Mouse (Mus musculus) embryonic facial prominence, embryonic 10.5 days (tissue): ENCODE measurements around the gene Zc3h12a. TPM values are rescaled to one million over a fixed set of nuclear protein-coding genes. Genes with fewer than 3 reads are reported as not detected.

Experiments used
- DNase-seq: peaks from one replicate; pipeline ENCODE4 v3.0.0-alpha.2; 2017; ENCODE audit warnings: low spot score
- H3K27ac ChIP-seq: fragments of 300-500 bp; sonication (generic); replicated peaks from 2 replicates; pipeline ENCODE4 v1.5.1; 2016; ENCODE audit warnings: mild to moderate bottlenecking
- H3K27me3 ChIP-seq: fragments of 300-500 bp; sonication (generic); replicated peaks from 2 replicates; pipeline ENCODE4 v1.6.1; 2016; ENCODE audit warnings: low read depth, mild to moderate bottlenecking; ENCODE audit not compliant: poor library complexity, severe bottlenecking
- H3K36me3 ChIP-seq: fragments of 300-500 bp; sonication (generic); replicated peaks from 2 replicates; pipeline ENCODE4 v1.6.1; 2016; ENCODE audit warnings: mild to moderate bottlenecking, moderate library complexity
- H3K4me1 ChIP-seq: fragments of 300-500 bp; sonication (generic); 2 replicates; pipeline ENCODE4 v1.6.1; 2016
- H3K4me3 ChIP-seq: fragments of 300-500 bp; sonication (generic); 2 replicates; pipeline ENCODE4 v1.5.1; 2016; ENCODE audit warnings: mild to moderate bottlenecking, moderate library complexity
- H3K9me3 ChIP-seq: fragments of 300-500 bp; sonication (generic); 2 replicates; pipeline ENCODE4 v1.6.1; 2016; ENCODE audit warnings: mild to moderate bottlenecking
- WGBS: fragments of 180-500 bp; shearing (Covaris S2); methylation state at CpG from one replicate; pipeline ENCODE4 v1.1.7; 2016; 5-methylcytosine and 5-hydroxymethylcytosine counted together
- polyA plus RNA-seq: library from polyadenylated mRNA; unstranded; fragments of >200 nt; fragmentation: Nextera tagmentation; extraction: Ambion mirVana; gene quantifications from 2 replicates; pipeline ENCODE4 v1.2.1, GENCODE M21; 2016

The Zc3h12a gene
- 0.49 and 0.64 TPM in 2 replicates for polyA plus RNA-seq

GRCm38 (mm10) chr4:125127305-125128084, at the start of gene Zc3h12a:
TSS of gene Zc3h12a (minus strand) at chr4:125127840.
- peak within 1 kb of the TSS; percentile 82 for H3K4me3 ChIP-seq
- WGBS, result 2% methylated on average over 62 of the region's 62 CpGs
- peak; percentile 91 for DNase-seq
- peak within 1 kb of the TSS; percentile 65; the same call in 1 of the 2 replicates for H3K27ac ChIP-seq
- peaks cover 51% of the 10 kb centered on the region for H3K27me3 ChIP-seq
- H3K4me1 ChIP-seq, result peaks cover 51% of the 10 kb centered on the region
- H3K9me3 ChIP-seq, result no peaks in the 10 kb centered on the region
- no peaks in the 10 kb centered on the region for H3K36me3 ChIP-seq

- Histone ChIP-seq H3K4me1 (peaks cover 26% of the 10 kb centered on the region), H3K27me3 (no peaks in the 10 kb centered on the region), H3K9me3 (no peaks in the 10 kb centered on the region), H3K36me3 (no peaks in the 10 kb centered on the region), H3K27ac (no peak overlapping the region), H3K4me3 (no peak overlapping the region)
- peak; percentile 45 for DNase-seq
- 35% methylated on average over 13 of the region's 13 CpGs for WGBS
These were observed 49.1 kb upstream of the Zc3h12a start for GRCm38 (mm10) chr4:125176639-125177165.

- WGBS, result 87% methylated on average over 5 of the region's 5 CpGs
- Histone ChIP-seq H3K27me3 (no peaks in the 10 kb centered on the region), H3K27ac (no peak overlapping the region), H3K4me1 (peaks cover 26% of the 10 kb centered on the region), H3K9me3 (no peaks in the 10 kb centered on the region), H3K4me3 (no peak overlapping the region), H3K36me3 (no peaks in the 10 kb centered on the region)
- DNase-seq, result no peak
These were observed 48.5 kb upstream of the Zc3h12a start for GRCm38 (mm10) chr4:125176190-125176589.

GRCm38 (mm10) chr4:125175591-125175990, 48.0 kb upstream of the Zc3h12a start:
- 89% methylated on average over 2 of the region's 2 CpGs for WGBS
- no peak overlapping the region for H3K4me3 ChIP-seq

GRCm38 (mm10) chr4:125174516-125175185, 47.0 kb upstream of the Zc3h12a start:
- H3K27ac ChIP-seq, result no peak overlapping the region
- no peaks in the 10 kb centered on the region for H3K27me3 ChIP-seq
- peak; percentile 34 for DNase-seq
- WGBS, result 69% methylated on average over 5 of the region's 5 CpGs
- H3K36me3 ChIP-seq, result no peaks in the 10 kb centered on the region
- no peaks in the 10 kb centered on the region for H3K9me3 ChIP-seq
- no peak overlapping the region for H3K4me3 ChIP-seq
- peaks cover 26% of the 10 kb centered on the region for H3K4me1 ChIP-seq

More at GRCm38 (mm10) chr4:125175591-125175990, 48.0 kb upstream of the Zc3h12a start:
- Histone ChIP-seq H3K4me1 (peaks cover 26% of the 10 kb centered on the region), H3K9me3 (no peaks in the 10 kb centered on the region), H3K27ac (no peak overlapping the region), H3K36me3 (no peaks in the 10 kb centered on the region), H3K27me3 (no peaks in the 10 kb centered on the region)
- no peak for DNase-seq

GRCm38 (mm10) chr4:125173150-125173549, 45.5 kb upstream of the Zc3h12a start:
- no peak for DNase-seq
- Histone ChIP-seq H3K9me3 (no peaks in the 10 kb centered on the region), H3K4me1 (peaks cover 26% of the 10 kb centered on the region), H3K27me3 (no peaks in the 10 kb centered on the region), H3K27ac (no peak overlapping the region), H3K4me3 (no peak overlapping the region), H3K36me3 (no peaks in the 10 kb centered on the region)
- WGBS, result 81% methylated on average over 5 of the region's 5 CpGs

- WGBS, result 90% methylated on average over 13 of the region's 13 CpGs
These were observed 45.1 kb upstream of the Zc3h12a start for GRCm38 (mm10) chr4:125172736-125173135.

GRCm38 (mm10) chr4:125167723-125168122, 40.1 kb upstream of the Zc3h12a start:
- H3K9me3 ChIP-seq, result no peaks in the 10 kb centered on the region

More at GRCm38 (mm10) chr4:125172736-125173135, 45.1 kb upstream of the Zc3h12a start:
- Histone ChIP-seq H3K9me3 (no peaks in the 10 kb centered on the region), H3K4me1 (peaks cover 24% of the 10 kb centered on the region), H3K36me3 (no peaks in the 10 kb centered on the region), H3K27ac (no peak overlapping the region), H3K27me3 (no peaks in the 10 kb centered on the region), H3K4me3 (no peak overlapping the region)
- no peak for DNase-seq

GRCm38 (mm10) chr4:125164861-125165260, 37.2 kb upstream of the Zc3h12a start:
- H3K36me3 ChIP-seq, result no peaks in the 10 kb centered on the region
- no peak for DNase-seq
- WGBS, result 88% methylated on average over 6 of the region's 6 CpGs

More at GRCm38 (mm10) chr4:125167723-125168122, 40.1 kb upstream of the Zc3h12a start:
- peaks cover 6% of the 10 kb centered on the region; the same call in 1 of the 2 replicates for H3K4me1 ChIP-seq
- H3K27me3 ChIP-seq, result peaks cover 3% of the 10 kb centered on the region; the same call in 1 of the 2 replicates
- H3K4me3 ChIP-seq, result no peak overlapping the region
- 66% methylated on average over 1 of the region's 1 CpGs for whole genome bisulfite sequencing
- DNase-seq, result no peak
- no peaks in the 10 kb centered on the region for H3K36me3 ChIP-seq
- no peak overlapping the region for H3K27ac ChIP-seq

GRCm38 (mm10) chr4:125162701-125163100, 35.1 kb upstream of the Zc3h12a start:
- H3K9me3 ChIP-seq, result no peaks in the 10 kb centered on the region
- peaks cover 21% of the 10 kb centered on the region for H3K27me3 ChIP-seq
- DNase-seq, result no peak
- no peaks in the 10 kb centered on the region for H3K36me3 ChIP-seq
- no peak overlapping the region for H3K27ac ChIP-seq
- whole genome bisulfite sequencing, result 56% methylated on average over 7 of the region's 7 CpGs
- H3K4me3 ChIP-seq, result no peak overlapping the region
- peaks cover 21% of the 10 kb centered on the region for H3K4me1 ChIP-seq

More at GRCm38 (mm10) chr4:125164861-125165260, 37.2 kb upstream of the Zc3h12a start:
- Histone ChIP-seq H3K4me3 (no peak overlapping the region), H3K27me3 (peaks cover 17% of the 10 kb centered on the region; the same call in 1 of the 2 replicates), H3K27ac (no peak overlapping the region), H3K9me3 (no peaks in the 10 kb centered on the region), H3K4me1 (peaks cover 17% of the 10 kb centered on the region; the same call in 1 of the 2 replicates)

- H3K4me3 ChIP-seq, result no peak overlapping the region
- no peaks in the 10 kb centered on the region for H3K9me3 ChIP-seq
- peaks cover 21% of the 10 kb centered on the region for H3K27me3 ChIP-seq
- 51% methylated on average over 8 of the region's 8 CpGs for WGBS
- no peaks in the 10 kb centered on the region for H3K36me3 ChIP-seq
- H3K4me1 ChIP-seq, result peaks cover 16% of the 10 kb centered on the region
- H3K27ac ChIP-seq, result no peak overlapping the region
- DNase-seq, result no peak
These were observed 33.8 kb upstream of the Zc3h12a start for GRCm38 (mm10) chr4:125161392-125161791.

GRCm38 (mm10) chr4:125160951-125161331, 33.3 kb upstream of the Zc3h12a start:
- H3K4me1 ChIP-seq, result peaks cover 16% of the 10 kb centered on the region

More at GRCm38 (mm10) chr4:125160951-125161331, 33.3 kb upstream of the Zc3h12a start:
- Histone ChIP-seq H3K4me3 (no peak overlapping the region), H3K36me3 (no peaks in the 10 kb centered on the region), H3K9me3 (no peaks in the 10 kb centered on the region), H3K27me3 (peaks cover 21% of the 10 kb centered on the region), H3K27ac (no peak overlapping the region)
- 72% methylated on average over 10 of the region's 10 CpGs for WGBS
- no peak for DNase-seq
